Mouse (Mus musculus) forebrain, embryonic 14.5 days (tissue): ENCODE measurements around the gene Slc25a26. TPM values are rescaled to one million over a fixed set of nuclear protein-coding genes. Genes with fewer than 3 reads are reported as not detected.

ENCODE experiments used
- ATAC-seq: fragments of 200-750 bp; cut with Nextera tagmentation; 2 replicates; pipeline ENCODE4 v1.8.0; 2017; ENCODE audit warnings: mild to moderate bottlenecking, moderate library complexity
- DNase-seq: peaks from one replicate; pipeline ENCODE4 v3.0.0-alpha.2; 2015; ENCODE audit warnings: low spot score
- H3K27ac ChIP-seq: fragments of 300-500 bp; sonication (generic); 2 replicates; pipeline ENCODE4 v1.5.1; 2014; ENCODE audit warnings: low read depth, mild to moderate bottlenecking, control low read depth, low read length, moderate library complexity
- H3K27me3 ChIP-seq: fragments of 300-500 bp; sonication (generic); replicated peaks from 2 replicates; pipeline ENCODE4 v1.6.1; 2014; ENCODE audit warnings: low read length, control low read depth, mixed read lengths; ENCODE audit not compliant: control insufficient read depth, insufficient read depth
- H3K36me3 ChIP-seq: fragments of 300-500 bp; sonication (generic); 2 replicates; pipeline ENCODE4 v1.6.1; 2014; ENCODE audit warnings: low read length, control low read depth; ENCODE audit not compliant: control insufficient read depth, insufficient read depth
- H3K4me1 ChIP-seq: fragments of 300-500 bp; sonication (generic); 2 replicates; pipeline ENCODE4 v1.6.1; 2014; ENCODE audit warnings: antibody characterized with exemption, low read length, control low read depth; ENCODE audit not compliant: control insufficient read depth, insufficient read depth
- H3K4me2 ChIP-seq: fragments of 300-500 bp; sonication (generic); 2 replicates; pipeline ENCODE4 v1.6.1; 2014; ENCODE audit warnings: mild to moderate bottlenecking, control low read depth, low read length
- H3K4me3 ChIP-seq: fragments of 300-500 bp; sonication (generic); 2 replicates; pipeline ENCODE4 v1.5.1; 2014; ENCODE audit warnings: low read depth, low read length, control low read depth
- H3K9ac ChIP-seq: fragments of 300-500 bp; sonication (generic); 2 replicates; pipeline ENCODE4 v1.6.1; 2014; ENCODE audit warnings: mild to moderate bottlenecking, low read length, control low read depth, moderate library complexity
- H3K9me3 ChIP-seq: fragments of 300-500 bp; sonication (generic); replicated peaks from 2 replicates; pipeline ENCODE4 v1.6.1; 2016; ENCODE audit warnings: low read length, control low read depth, mixed read lengths; ENCODE audit not compliant: control insufficient read depth
- WGBS: fragments of 180-500 bp; shearing (Covaris S2); extraction: QIAGEN DNeasy Blood & Tissue Kit; methylation state at CpG from one replicate; pipeline ENCODE4 v1.1.7; 2014; 5-methylcytosine and 5-hydroxymethylcytosine counted together
- polyA plus RNA-seq: library from polyadenylated mRNA; unstranded; fragments of >200 nt; fragmentation: Nextera tagmentation; extraction: Ambion mirVana; gene quantifications from 2 replicates; pipeline ENCODE4 v1.2.1, GENCODE M21; 2014

Slc25a26 gene
- polyA plus RNA-seq, result 7.4 and 8.3 TPM in 2 replicates

GRCm38 (mm10) chr6:94499897-94500623 lies at the start of gene Slc25a26:
Gene Slc25a26 (plus strand): TSS chr6:94500331.
- H3K36me3 ChIP-seq, result no peaks in the 10 kb centered on the region
- DNase-seq (peak; percentile 96), ATAC-seq (peak; percentile 99)
- no peaks in the 10 kb centered on the region for H3K9me3 ChIP-seq
- H3K27me3 ChIP-seq, result no peaks in the 10 kb centered on the region
- H3K4me2 ChIP-seq, result peak within 1 kb of the TSS; percentile 77
- peaks cover 7% of the 10 kb centered on the region; the same call in 1 of the 2 replicates for H3K4me1 ChIP-seq
- under 1% methylated on average over 37 of the region's 37 CpGs for WGBS
- H3K4me3 ChIP-seq, result peak within 1 kb of the TSS; percentile 71
- H3K27ac ChIP-seq, result peak within 1 kb of the TSS; percentile 17; the same call in 1 of the 2 replicates
- H3K9ac ChIP-seq, result peak within 1 kb of the TSS; percentile 66

- Histone ChIP-seq H3K9me3 (no peaks in the 10 kb centered on the region), H3K4me3 (peak overlapping the region; percentile 3; the same call in 1 of the 2 replicates), H3K27ac (no peak overlapping the region; the same call in 1 of the 2 replicates), H3K4me1 (peaks cover 10% of the 10 kb centered on the region; the same call in 1 of the 2 replicates), H3K4me2 (peak overlapping the region; percentile 42), H3K36me3 (no peaks in the 10 kb centered on the region), H3K27me3 (no peaks in the 10 kb centered on the region), H3K9ac (no peak overlapping the region)
- ATAC-seq, result peak; percentile 96
- DNase-seq, result peak; percentile 93
- whole genome bisulfite sequencing, result 2% methylated on average over 12 of the region's 12 CpGs
Measured at GRCm38 (mm10) chr6:94464037-94464891, 35.9 kb upstream of the Slc25a26 start.

- 62% methylated on average over 5 of the region's 5 CpGs for WGBS
- no peak for ATAC-seq
- peak; percentile 19 for DNase-seq
- Histone ChIP-seq H3K27me3 (no peaks in the 10 kb centered on the region), H3K4me3 (no peak overlapping the region), H3K27ac (no peak overlapping the region), H3K4me1 (peaks cover 10% of the 10 kb centered on the region; the same call in 1 of the 2 replicates), H3K9ac (no peak overlapping the region), H3K4me2 (no peak overlapping the region), H3K9me3 (no peaks in the 10 kb centered on the region), H3K36me3 (no peaks in the 10 kb centered on the region)
Measured at GRCm38 (mm10) chr6:94466508-94467205, 33.5 kb upstream of the Slc25a26 start.

- Histone ChIP-seq H3K36me3 (no peaks in the 10 kb centered on the region), H3K4me2 (no peak overlapping the region), H3K4me1 (no peaks in the 10 kb centered on the region), H3K9me3 (no peaks in the 10 kb centered on the region), H3K27me3 (no peaks in the 10 kb centered on the region), H3K27ac (no peak overlapping the region), H3K9ac (no peak overlapping the region), H3K4me3 (no peak overlapping the region)
- 70% methylated on average over 2 of the region's 2 CpGs for WGBS
- DNase-seq (no peak), ATAC-seq (no peak)
Measured at GRCm38 (mm10) chr6:94492739-94493138, 7.4 kb upstream of the Slc25a26 start.

- 66% methylated on average over 6 of the region's 6 CpGs for WGBS
- H3K9ac ChIP-seq, result no peak overlapping the region
- H3K36me3 ChIP-seq, result no peaks in the 10 kb centered on the region
- ATAC-seq (no peak), DNase-seq (no peak)
- H3K4me1 ChIP-seq, result peaks cover 7% of the 10 kb centered on the region; the same call in 1 of the 2 replicates
- H3K27ac ChIP-seq, result no peak overlapping the region
- H3K4me2 ChIP-seq, result no peak overlapping the region
- H3K27me3 ChIP-seq, result no peaks in the 10 kb centered on the region
- no peaks in the 10 kb centered on the region for H3K9me3 ChIP-seq
- no peak overlapping the region for H3K4me3 ChIP-seq
Measured at GRCm38 (mm10) chr6:94503963-94504362, 3.8 kb downstream of the Slc25a26 start.

- Histone ChIP-seq H3K27ac (no peak overlapping the region), H3K4me2 (no peak overlapping the region), H3K4me1 (no peaks in the 10 kb centered on the region), H3K4me3 (no peak overlapping the region), H3K9me3 (no peaks in the 10 kb centered on the region), H3K36me3 (no peaks in the 10 kb centered on the region), H3K27me3 (no peaks in the 10 kb centered on the region), H3K9ac (no peak overlapping the region)
- WGBS, result 76% methylated on average over 6 of the region's 6 CpGs
- ATAC-seq, result no peak
- DNase-seq, result no peak
Measured at GRCm38 (mm10) chr6:94507921-94508320, 7.8 kb downstream of the Slc25a26 start.

GRCm38 (mm10) chr6:94508807-94509206 lies 8.7 kb downstream of the Slc25a26 start:
- DNase-seq (no peak), ATAC-seq (no peak)
- Histone ChIP-seq H3K27ac (no peak overlapping the region), H3K4me1 (no peaks in the 10 kb centered on the region), H3K9me3 (no peaks in the 10 kb centered on the region), H3K4me2 (no peak overlapping the region), H3K27me3 (no peaks in the 10 kb centered on the region), H3K36me3 (no peaks in the 10 kb centered on the region), H3K4me3 (no peak overlapping the region), H3K9ac (no peak overlapping the region)
- WGBS, result 78% methylated on average over 2 of the region's 2 CpGs

GRCm38 (mm10) chr6:94509220-94509619 lies 9.1 kb downstream of the Slc25a26 start:
- Histone ChIP-seq H3K27me3 (no peaks in the 10 kb centered on the region), H3K4me3 (no peak overlapping the region), H3K4me2 (no peak overlapping the region), H3K4me1 (no peaks in the 10 kb centered on the region), H3K36me3 (no peaks in the 10 kb centered on the region), H3K9ac (no peak overlapping the region), H3K27ac (no peak overlapping the region), H3K9me3 (no peaks in the 10 kb centered on the region)
- WGBS, result 87% methylated on average over 6 of the region's 6 CpGs
- DNase-seq (no peak), ATAC-seq (no peak)
